Mouse (Mus musculus) C2C12 (cell line): Measurements from ENCODE around the gene Crb3.

Experiments used
- CEBPB ChIP-seq: IDR thresholded peaks from one replicate; pipeline ENCODE4 v1.6.1; 2011; ENCODE audit warnings: low read depth, mild to moderate bottlenecking, control low read depth, moderate library complexity
- CTCF ChIP-seq: IDR thresholded peaks from one replicate; pipeline ENCODE4 v1.5.1; 2011; ENCODE audit not compliant: control insufficient read depth, insufficient read depth, insufficient read length
- FOSL1 ChIP-seq: IDR thresholded peaks from one replicate; pipeline ENCODE4 v1.8.0; 2011; ENCODE audit warnings: mild to moderate bottlenecking, low read length; ENCODE audit not compliant: poor library complexity, insufficient read depth, severe bottlenecking
- MAX ChIP-seq: IDR thresholded peaks from one replicate; pipeline ENCODE4 v1.6.1; 2011; ENCODE audit warnings: mild to moderate bottlenecking, control low read depth
- MYOD1 ChIP-seq: IDR thresholded peaks from one replicate; pipeline ENCODE4 v1.6.1; 2011; ENCODE audit warnings: low read depth; ENCODE audit not compliant: control insufficient read depth, insufficient read length
- MYOG ChIP-seq: IDR thresholded peaks from one replicate; pipeline ENCODE4 v1.6.1; 2011; ENCODE audit not compliant: control insufficient read depth, insufficient read length; ENCODE audit errors: extremely low read depth
- USF1 ChIP-seq: IDR thresholded peaks from one replicate; pipeline ENCODE4 v1.6.1; 2011; ENCODE audit warnings: low read depth, mild to moderate bottlenecking, control low read depth, moderate library complexity

GRCm38 (mm10) chr17:57059486-57059977, 627 bp downstream of the Crb3 start, which contains the start of gene Slc25a23:
- TF ChIP-seq MYOD1 (no peak), CTCF (no peak), USF1 (no peak), MAX (no peak), FOSL1 (no peak), CEBPB (no peak), MYOG (no peak)
